Mouse (Mus musculus): ENCODE data around the gene Galns.
"Not testable (repeated sequence)": the region's sequence is repeated elsewhere in the genome, so short reads cannot be mapped to it uniquely, and the experiment has no call there.

Gene Galns

GRCm38 (mm10) chr8:122586749-122587148 is 24.5 kb downstream of the Galns start:
- no peak for DNase-seq

GRCm38 (mm10) chr8:122586171-122586570 is 25.1 kb downstream of the Galns start:
- no peak for DNase-seq

GRCm38 (mm10) chr8:122585411-122585891 is 25.8 kb downstream of the Galns start:
- DNase-seq: no peak

GRCm38 (mm10) chr8:122584981-122585380 is 26.3 kb downstream of the Galns start:
- DNase-seq: no peak

- DNase-seq: no peak
Observed at GRCm38 (mm10) chr8:122580926-122581325, 30.3 kb downstream of the Galns start.

GRCm38 (mm10) chr8:122579196-122579595 is 32.1 kb downstream of the Galns start:
- no peak for DNase-seq

- DNase-seq: no peak
Observed at GRCm38 (mm10) chr8:122577116-122577515, 34.1 kb downstream of the Galns start.

- peak; percentile 93 for DNase-seq
Observed at GRCm38 (mm10) chr8:122576648-122577022, 34.6 kb downstream of the Galns start, which contains the start of gene Aprt. Aprt (minus strand) TSS chr8:122576909.

GRCm38 (mm10) chr8:122575735-122576647 is 35.3 kb downstream of the Galns start:
- no peak for DNase-seq

- DNase-seq: no peak
Observed at GRCm38 (mm10) chr8:122575286-122575685, 36.0 kb downstream of the Galns start.

GRCm38 (mm10) chr8:122574667-122575251 is 36.5 kb downstream of the Galns start:
- no peak for DNase-seq

GRCm38 (mm10) chr8:122574264-122574663 is 37.0 kb downstream of the Galns start:
- no peak for DNase-seq

- DNase-seq: no peak
Observed at GRCm38 (mm10) chr8:122573577-122573976, 37.7 kb downstream of the Galns start.

- DNase-seq: not testable (repeated sequence)
Observed at GRCm38 (mm10) chr8:122573176-122573575, 38.1 kb downstream of the Galns start.

GRCm38 (mm10) chr8:122572751-122573150 is 38.5 kb downstream of the Galns start:
- no peak for DNase-seq

GRCm38 (mm10) chr8:122571750-122572267 is 39.5 kb downstream of the Galns start:
- no peak for DNase-seq

- no peak for DNase-seq
Observed at GRCm38 (mm10) chr8:122571153-122571552, 40.1 kb downstream of the Galns start.

GRCm38 (mm10) chr8:122569996-122570395 is 41.3 kb downstream of the Galns start:
- DNase-seq: no peak

GRCm38 (mm10) chr8:122569329-122569728 is 41.9 kb downstream of the Galns start:
- DNase-seq: no peak

GRCm38 (mm10) chr8:122568881-122569309 is 42.4 kb downstream of the Galns start:
- no peak for DNase-seq

GRCm38 (mm10) chr8:122568109-122568504 is 43.2 kb downstream of the Galns start:
- no peak for DNase-seq

- DNase-seq: peak; percentile 96
Observed at GRCm38 (mm10) chr8:122567361-122568108, 43.7 kb downstream of the Galns start, which contains the start of gene Cdt1. Cdt1 (plus strand) TSS chr8:122568015.

- DNase-seq: no peak
Observed at GRCm38 (mm10) chr8:122566766-122567165, 44.5 kb downstream of the Galns start.

Data from layer of hippocampus, adult 9-11 months (tissue).